Mouse (Mus musculus) heart, adult 18-20 months (tissue): ENCODE results near the gene Mtfr1l. TPM values are rescaled to one million over a fixed set of nuclear protein-coding genes. Genes with fewer than 3 reads are reported as not detected.
"Not testable (repeated sequence)": the region's sequence is repeated elsewhere in the genome, so short reads cannot be mapped to it uniquely, and the experiment has no call there.

Experiments used
- DNase-seq, 2 experiments: peaks; one replicate each; pipeline ENCODE4 v3.0.0; 2021 to 2022; ENCODE audit warnings: mixed read lengths in 1 of 2
- total RNA-seq, 2 experiments: library from RNA; stranded (reverse); gene quantifications; 2 replicates each; pipeline ENCODE4 v1.2.3; 2021

The Mtfr1l gene
- total RNA-seq, 2 experiments from 2014 or later: 184 to 217 TPM

- DNase-seq: peak; percentile 64 to 81
These were observed 18.2 kb downstream of the Mtfr1l start for GRCm38 (mm10) chr4:134516981-134517380.

GRCm38 (mm10) chr4:134515614-134516013, 19.6 kb downstream of the Mtfr1l start:
- no peak for DNase-seq

- no peak for DNase-seq
These were observed 20.8 kb downstream of the Mtfr1l start for GRCm38 (mm10) chr4:134514309-134514930.

- peak; percentile 76 to 77 for DNase-seq
These were observed 22.4 kb downstream of the Mtfr1l start for GRCm38 (mm10) chr4:134512798-134513197.

GRCm38 (mm10) chr4:134511730-134512129, 23.5 kb downstream of the Mtfr1l start:
- no peak for DNase-seq

- peak; percentile 92 for DNase-seq
These were observed 24.3 kb downstream of the Mtfr1l start, which contains the start of gene Aunip for GRCm38 (mm10) chr4:134510845-134511411. Gene Aunip (plus strand): TSS chr4:134510999.

- no peak for DNase-seq
These were observed 24.8 kb downstream of the Mtfr1l start for GRCm38 (mm10) chr4:134510396-134510795.

- DNase-seq: no peak
These were observed 28.5 kb downstream of the Mtfr1l start for GRCm38 (mm10) chr4:134506713-134507112.

GRCm38 (mm10) chr4:134505966-134506594, 29.1 kb downstream of the Mtfr1l start:
- DNase-seq: no peak

- no peak for DNase-seq
These were observed 29.8 kb downstream of the Mtfr1l start for GRCm38 (mm10) chr4:134505303-134505789.

GRCm38 (mm10) chr4:134503686-134504357, 31.4 kb downstream of the Mtfr1l start:
- DNase-seq: no peak

GRCm38 (mm10) chr4:134501095-134501494, 34.1 kb downstream of the Mtfr1l start:
- DNase-seq: no peak

- not testable (repeated sequence) for DNase-seq
These were observed 36.2 kb downstream of the Mtfr1l start for GRCm38 (mm10) chr4:134498983-134499382.

- DNase-seq: no peak
These were observed 37.0 kb downstream of the Mtfr1l start for GRCm38 (mm10) chr4:134497986-134498731.

GRCm38 (mm10) chr4:134497223-134497622, 38.0 kb downstream of the Mtfr1l start:
- no peak for DNase-seq

GRCm38 (mm10) chr4:134496595-134497210, 38.5 kb downstream of the Mtfr1l start, which contains the start of gene Paqr7:
Gene Paqr7 (plus strand): TSS chr4:134496697.
- peak; percentile 83 to 88 for DNase-seq

- DNase-seq: no peak
These were observed 39.7 kb downstream of the Mtfr1l start for GRCm38 (mm10) chr4:134495546-134495923.

GRCm38 (mm10) chr4:134494780-134495545, 40.2 kb downstream of the Mtfr1l start:
- DNase-seq: peak in 1 of 2 experiments; percentile 23

GRCm38 (mm10) chr4:134494161-134494560, 41.0 kb downstream of the Mtfr1l start:
- not testable (repeated sequence) for DNase-seq

GRCm38 (mm10) chr4:134491716-134492115, 43.5 kb downstream of the Mtfr1l start:
- DNase-seq: no peak
